Mouse (Mus musculus): ENCODE measurements around the gene Zdhhc14. TPM values are rescaled to one million over a fixed set of nuclear protein-coding genes. Genes with fewer than 3 reads are reported as not detected.

Zdhhc14 gene
- polyA plus RNA-seq, 1 experiment from 2014 or later, result 2.4 TPM

DNA sequence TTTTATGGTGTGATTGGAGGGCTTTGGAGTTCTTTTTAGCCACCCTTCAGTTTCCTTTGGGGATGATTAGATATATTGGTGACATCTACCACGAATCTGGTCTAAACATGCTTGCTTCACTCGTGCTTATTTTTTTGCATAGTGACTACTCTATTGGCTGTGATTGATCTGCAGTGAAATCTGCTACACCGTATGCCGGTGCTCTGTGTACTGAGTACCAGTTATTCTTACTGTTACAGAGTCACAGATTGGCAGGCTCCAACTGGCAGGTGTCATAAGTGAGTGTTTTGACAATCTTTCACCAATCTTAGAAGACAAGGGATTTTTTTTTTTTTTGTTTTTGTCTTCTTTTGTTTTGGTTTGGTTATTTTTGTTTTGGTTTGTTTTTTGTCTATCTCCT is 163.2 kb downstream of the Zdhhc14 start:
- no peak for ATAC-seq
- WGBS, result 91% methylated on average over 4 of the region's 4 CpGs

GRCm38 (mm10) chr17:5660317-5661080 is 168.1 kb downstream of the Zdhhc14 start:
- Histone ChIP-seq H3K27ac (peak overlapping the region; percentile 4; the same call in 1 of the 2 replicates), H3K4me1 (peaks cover 15% of the 10 kb centered on the region), H3K27me3 (peaks cover 46% of the 10 kb centered on the region), H3K9me3 (replicated peaks) (no peaks in the 10 kb centered on the region), H3K36me3 (ENCODE audit: poor library complexity, severe bottlenecking) (no peaks in the 10 kb centered on the region), H3K4me3 (no peak overlapping the region), H3K9ac (no peak overlapping the region), H3K4me2 (no peak overlapping the region)
- WGBS, result 4% methylated on average over 8 of the region's 8 CpGs
- peak; percentile 87 for ATAC-seq

More for the DNA sequence above, 163.2 kb downstream of the Zdhhc14 start:
- no peak overlapping the region for H3K4me2 ChIP-seq
- no peak overlapping the region for H3K27ac ChIP-seq
- no peaks in the 10 kb centered on the region for H3K36me3 ChIP-seq (ENCODE audit: poor library complexity, severe bottlenecking)
- no peak overlapping the region for H3K4me3 ChIP-seq
- peaks cover 5% of the 10 kb centered on the region for H3K4me1 ChIP-seq
- H3K27me3 ChIP-seq, result peaks cover 31% of the 10 kb centered on the region
- no peak overlapping the region for H3K9ac ChIP-seq
- H3K9me3 ChIP-seq (replicated peaks), result no peaks in the 10 kb centered on the region

- ATAC-seq, result no peak
- H3K9me3 ChIP-seq (replicated peaks), result no peaks in the 10 kb centered on the region
Observed at GRCm38 (mm10) chr17:5666652-5667051, 174.3 kb downstream of the Zdhhc14 start.

DNA sequence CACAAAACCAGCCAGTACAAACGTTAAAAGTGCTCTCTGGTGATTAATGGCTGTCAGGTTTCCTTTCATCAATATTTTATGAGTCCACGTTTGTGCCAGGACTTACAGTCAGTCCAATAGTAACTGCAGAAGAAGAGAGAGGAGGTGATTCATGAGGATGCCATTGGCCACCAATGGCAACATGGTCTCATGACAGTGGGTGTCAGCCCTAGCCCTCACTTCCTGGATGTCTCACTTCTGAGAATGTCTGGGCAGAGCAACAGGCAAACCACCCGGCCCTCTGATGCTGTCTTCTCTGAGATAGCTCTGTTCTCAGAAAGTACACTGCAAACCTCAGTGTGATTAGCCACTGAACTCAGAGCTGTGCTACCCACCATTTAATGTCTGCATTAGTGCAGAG is 176.1 kb downstream of the Zdhhc14 start:
- Histone ChIP-seq H3K36me3 (ENCODE audit: poor library complexity, severe bottlenecking) (no peaks in the 10 kb centered on the region), H3K9ac (no peak overlapping the region), H3K9me3 (replicated peaks) (no peaks in the 10 kb centered on the region), H3K4me3 (no peak overlapping the region), H3K27ac (no peak overlapping the region), H3K4me1 (no peaks in the 10 kb centered on the region), H3K4me2 (no peak overlapping the region), H3K27me3 (peaks cover 16% of the 10 kb centered on the region)
- ATAC-seq, result no peak
- 79% methylated on average over 3 of the region's 3 CpGs for WGBS

More at GRCm38 (mm10) chr17:5666652-5667051, 174.3 kb downstream of the Zdhhc14 start:
- 80% methylated on average over 8 of the region's 8 CpGs for WGBS
- peaks cover 16% of the 10 kb centered on the region for H3K27me3 ChIP-seq
- H3K27ac ChIP-seq, result no peak overlapping the region
- no peaks in the 10 kb centered on the region for H3K36me3 ChIP-seq (ENCODE audit: poor library complexity, severe bottlenecking)
- no peak overlapping the region for H3K4me3 ChIP-seq
- no peak overlapping the region for H3K9ac ChIP-seq
- H3K4me1 ChIP-seq, result no peaks in the 10 kb centered on the region
- no peak overlapping the region for H3K4me2 ChIP-seq

GRCm38 (mm10) chr17:5668981-5669380 is 176.6 kb downstream of the Zdhhc14 start:
- H3K4me2 ChIP-seq, result no peak overlapping the region
- no peak overlapping the region for H3K27ac ChIP-seq
- no peaks in the 10 kb centered on the region for H3K9me3 ChIP-seq (replicated peaks)
- no peaks in the 10 kb centered on the region for H3K36me3 ChIP-seq (ENCODE audit: poor library complexity, severe bottlenecking)
- no peak for ATAC-seq
- H3K27me3 ChIP-seq, result peaks cover 16% of the 10 kb centered on the region
- WGBS, result 79% methylated on average over 7 of the region's 7 CpGs
- no peak overlapping the region for H3K9ac ChIP-seq
- no peak overlapping the region for H3K4me3 ChIP-seq
- H3K4me1 ChIP-seq, result no peaks in the 10 kb centered on the region

DNA sequence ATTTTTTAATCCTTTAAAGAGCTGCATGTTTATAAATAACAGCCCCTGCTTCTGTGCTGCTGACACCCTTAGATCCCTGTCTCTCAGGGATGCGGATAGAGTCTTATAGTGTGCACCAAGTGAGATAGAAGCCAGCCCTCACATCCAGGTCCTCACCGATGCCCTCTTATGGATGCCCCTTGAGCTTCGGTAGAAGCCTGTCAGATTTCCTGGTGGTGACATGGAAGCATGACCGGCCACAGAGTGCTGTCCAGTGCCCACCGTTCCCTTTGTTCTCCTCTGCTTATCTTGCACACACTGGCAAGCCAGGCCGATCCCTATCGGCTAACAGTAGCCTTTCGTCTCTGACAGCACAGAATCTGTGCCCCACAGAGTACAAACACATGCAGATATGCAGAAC is 183.6 kb downstream of the Zdhhc14 start:
- Histone ChIP-seq H3K9me3 (replicated peaks) (no peaks in the 10 kb centered on the region), H3K4me1 (peaks cover 10% of the 10 kb centered on the region; the same call in 1 of the 2 replicates), H3K36me3 (ENCODE audit: poor library complexity, severe bottlenecking) (no peaks in the 10 kb centered on the region), H3K27ac (no peak overlapping the region), H3K4me2 (no peak overlapping the region), H3K4me3 (no peak overlapping the region), H3K9ac (no peak overlapping the region), H3K27me3 (no peaks in the 10 kb centered on the region)
- 59% methylated on average over 8 of the region's 8 CpGs for WGBS
- no peak for ATAC-seq

DNA sequence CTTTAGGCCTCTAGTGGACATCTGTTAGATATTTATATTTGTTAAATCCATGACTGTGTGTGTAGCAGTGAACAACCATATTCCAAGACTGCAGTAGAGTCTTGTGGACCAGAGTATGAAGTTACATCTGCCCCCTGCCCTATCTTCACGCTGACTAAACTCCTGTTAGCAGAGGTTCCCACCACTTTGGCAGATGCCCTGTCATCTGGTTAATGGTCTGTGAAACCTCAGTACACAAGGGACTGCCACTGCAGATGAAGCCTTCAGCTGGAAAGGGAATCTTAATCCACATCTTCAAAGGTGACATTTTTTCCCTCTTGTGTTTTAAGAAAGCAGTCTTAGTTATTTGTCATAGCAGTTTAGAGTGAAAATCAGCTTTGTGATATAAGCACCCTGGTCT is 187.0 kb downstream of the Zdhhc14 start:
- no peaks in the 10 kb centered on the region for H3K9me3 ChIP-seq (replicated peaks)
- 39% methylated on average over 1 of the region's 1 CpGs for WGBS
- no peaks in the 10 kb centered on the region for H3K36me3 ChIP-seq (ENCODE audit: poor library complexity, severe bottlenecking)
- H3K4me1 ChIP-seq, result peaks cover 10% of the 10 kb centered on the region; the same call in 1 of the 2 replicates
- H3K9ac ChIP-seq, result no peak overlapping the region
- H3K27me3 ChIP-seq, result no peaks in the 10 kb centered on the region
- no peak overlapping the region for H3K4me2 ChIP-seq
- H3K4me3 ChIP-seq, result no peak overlapping the region
- H3K27ac ChIP-seq, result no peak overlapping the region
- ATAC-seq, result no peak

DNA sequence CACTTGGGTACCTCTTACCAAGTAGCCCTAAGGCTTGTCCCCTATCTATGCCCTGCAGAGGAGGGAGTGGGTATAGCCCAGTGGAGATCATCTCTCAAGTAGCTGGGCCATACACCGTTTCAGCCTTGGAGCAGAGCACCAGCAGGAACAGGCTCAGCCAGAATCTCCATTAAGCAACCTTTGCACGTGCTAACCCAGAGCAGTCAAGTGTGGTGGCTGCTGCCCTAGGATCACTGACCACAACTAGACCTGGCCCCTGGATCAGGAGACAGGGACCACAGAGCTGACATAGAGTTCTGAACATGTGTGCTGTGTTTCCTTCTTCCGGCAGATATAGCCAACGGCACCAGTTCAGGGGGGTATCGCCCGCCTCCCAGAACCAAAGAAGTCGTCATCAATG is 193.0 kb downstream of the Zdhhc14 start:
- no peaks in the 10 kb centered on the region for H3K9me3 ChIP-seq (replicated peaks)
- H3K9ac ChIP-seq, result no peak overlapping the region
- no peak overlapping the region for H3K4me3 ChIP-seq
- peaks cover 4% of the 10 kb centered on the region; the same call in 1 of the 2 replicates for H3K4me1 ChIP-seq
- no peak for ATAC-seq
- H3K27me3 ChIP-seq, result no peaks in the 10 kb centered on the region
- WGBS, result 90% methylated on average over 7 of the region's 7 CpGs
- H3K4me2 ChIP-seq, result no peak overlapping the region
- no peak overlapping the region for H3K27ac ChIP-seq
- H3K36me3 ChIP-seq (ENCODE audit: poor library complexity, severe bottlenecking), result no peaks in the 10 kb centered on the region

- no peaks in the 10 kb centered on the region for H3K27me3 ChIP-seq
- H3K4me3 ChIP-seq, result no peak overlapping the region
- no peak overlapping the region for H3K4me2 ChIP-seq
- no peaks in the 10 kb centered on the region for H3K9me3 ChIP-seq (replicated peaks)
- WGBS, result 88% methylated on average over 4 of the region's 4 CpGs
- no peak overlapping the region for H3K27ac ChIP-seq
- no peaks in the 10 kb centered on the region for H3K4me1 ChIP-seq
- H3K9ac ChIP-seq, result no peak overlapping the region
- H3K36me3 ChIP-seq (ENCODE audit: poor library complexity, severe bottlenecking), result no peaks in the 10 kb centered on the region
- no peak for ATAC-seq
Observed at GRCm38 (mm10) chr17:5687810-5688209, 195.5 kb downstream of the Zdhhc14 start.

GRCm38 (mm10) chr17:5688222-5688621 is 195.9 kb downstream of the Zdhhc14 start:
- no peak overlapping the region for H3K9ac ChIP-seq
- no peaks in the 10 kb centered on the region for H3K9me3 ChIP-seq (replicated peaks)
- ATAC-seq, result no peak
- no peak overlapping the region for H3K4me3 ChIP-seq
- no peak overlapping the region for H3K4me2 ChIP-seq
- H3K27ac ChIP-seq, result no peak overlapping the region
- no peaks in the 10 kb centered on the region for H3K27me3 ChIP-seq
- H3K4me1 ChIP-seq, result no peaks in the 10 kb centered on the region
- WGBS, result 94% methylated on average over 2 of the region's 2 CpGs
- H3K36me3 ChIP-seq (ENCODE audit: poor library complexity, severe bottlenecking), result no peaks in the 10 kb centered on the region

- H3K4me3 ChIP-seq, result no peak overlapping the region
- no peaks in the 10 kb centered on the region for H3K36me3 ChIP-seq (ENCODE audit: poor library complexity, severe bottlenecking)
- H3K9me3 ChIP-seq (replicated peaks), result no peaks in the 10 kb centered on the region
- H3K27me3 ChIP-seq, result no peaks in the 10 kb centered on the region
- no peak overlapping the region for H3K4me2 ChIP-seq
- H3K27ac ChIP-seq, result no peak overlapping the region
- no peak for ATAC-seq
- H3K9ac ChIP-seq, result no peak overlapping the region
- H3K4me1 ChIP-seq, result no peaks in the 10 kb centered on the region
Observed at GRCm38 (mm10) chr17:5688669-5689068, 196.3 kb downstream of the Zdhhc14 start.

GRCm38 (mm10) chr17:5690746-5691535 is 198.6 kb downstream of the Zdhhc14 start:
- Histone ChIP-seq H3K27me3 (no peaks in the 10 kb centered on the region), H3K4me1 (no peaks in the 10 kb centered on the region)
- whole genome bisulfite sequencing, result 89% methylated on average over 8 of the region's 8 CpGs

More at GRCm38 (mm10) chr17:5690746-5691535, 198.6 kb downstream of the Zdhhc14 start:
- no peak overlapping the region for H3K9ac ChIP-seq
- no peak overlapping the region for H3K27ac ChIP-seq
- no peak for ATAC-seq
- no peaks in the 10 kb centered on the region for H3K9me3 ChIP-seq (replicated peaks)
- no peak overlapping the region for H3K4me2 ChIP-seq
- no peaks in the 10 kb centered on the region for H3K36me3 ChIP-seq (ENCODE audit: poor library complexity, severe bottlenecking)
- no peak overlapping the region for H3K4me3 ChIP-seq

All from forebrain, embryonic 13.5 days (tissue).